Mouse (Mus musculus): ENCODE data around the gene Spaca7. TPM values are rescaled to one million over a fixed set of nuclear protein-coding genes. Genes with fewer than 3 reads are reported as not detected.

Gene Spaca7
- polyA plus RNA-seq, 1 experiment from 2014 or later, result not detected

DNA sequence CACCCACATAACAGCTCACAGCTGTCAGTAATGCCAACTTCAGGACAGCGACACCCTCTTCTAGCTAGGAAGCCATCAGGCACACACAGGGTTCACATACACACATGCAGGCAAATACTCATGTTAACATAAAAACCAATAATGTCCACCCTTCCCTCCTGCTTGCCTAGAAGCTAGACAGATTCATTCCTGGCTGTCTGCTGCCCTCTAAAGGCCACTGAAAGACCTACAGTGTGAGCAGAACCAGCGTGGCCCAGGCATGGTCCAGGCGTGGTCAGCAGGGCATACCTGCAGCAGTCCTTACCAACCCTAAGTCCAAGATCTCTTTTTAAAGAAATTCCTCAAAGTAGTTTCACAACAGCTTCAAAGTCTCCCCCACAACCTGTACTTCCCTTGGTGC lies 56.2 kb downstream of the Spaca7 start:
- Histone ChIP-seq H3K9ac (ENCODE audit: low read length) (no peak overlapping the region), H3K4me2 (ENCODE audit: low read depth, low read length) (no peak overlapping the region), H3K27me3 (ENCODE audit: control insufficient read depth, insufficient read depth, low read depth, low read length) (no peaks in the 10 kb centered on the region), H3K36me3 (ENCODE audit: control insufficient read depth, insufficient read depth, low read length) (peaks cover 31% of the 10 kb centered on the region), H3K4me1 (replicated peaks; ENCODE audit: control insufficient read depth, insufficient read depth, low read length) (no peaks in the 10 kb centered on the region), H3K9me3 (ENCODE audit: control insufficient read depth, low read length) (no peaks in the 10 kb centered on the region), H3K27ac (ENCODE audit: low read length) (no peak overlapping the region), H3K4me3 (ENCODE audit: low read length) (no peak overlapping the region)
- ATAC-seq (ENCODE audit: low read depth), result peak; percentile 72; the same call in 1 of the 2 replicates
- WGBS, result 27% methylated on average over 3 of the region's 3 CpGs

DNA sequence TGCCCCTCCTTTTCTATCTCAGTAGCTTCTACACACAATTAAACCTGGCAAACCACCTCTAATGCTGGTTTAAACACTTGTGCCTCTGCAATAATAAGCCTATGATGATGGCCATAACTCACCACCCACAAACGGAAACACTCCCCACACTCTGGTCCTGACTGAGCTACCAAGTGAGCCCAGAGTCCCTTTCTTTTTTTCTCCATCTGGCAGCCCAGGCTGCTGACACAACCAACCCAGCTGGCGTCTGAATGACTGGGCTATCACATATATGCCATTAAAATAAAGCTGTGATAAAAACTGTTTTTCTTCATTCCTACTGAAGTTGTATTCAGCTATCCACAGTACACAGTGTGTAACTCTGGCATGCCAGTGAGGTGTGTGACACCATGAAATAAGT lies 62.5 kb downstream of the Spaca7 start:
- H3K4me2 ChIP-seq (ENCODE audit: low read depth, low read length), result no peak overlapping the region
- H3K27ac ChIP-seq (ENCODE audit: low read length), result no peak overlapping the region
- H3K36me3 ChIP-seq (ENCODE audit: control insufficient read depth, insufficient read depth, low read length), result peaks cover 44% of the 10 kb centered on the region
- no peaks in the 10 kb centered on the region for H3K27me3 ChIP-seq (ENCODE audit: control insufficient read depth, insufficient read depth, low read depth, low read length)
- 89% methylated on average over 2 of the region's 2 CpGs for whole genome bisulfite sequencing
- H3K4me1 ChIP-seq (replicated peaks; ENCODE audit: control insufficient read depth, insufficient read depth, low read length), result no peaks in the 10 kb centered on the region
- no peak overlapping the region for H3K4me3 ChIP-seq (ENCODE audit: low read length)
- no peaks in the 10 kb centered on the region for H3K9me3 ChIP-seq (ENCODE audit: control insufficient read depth, low read length)
- H3K9ac ChIP-seq (ENCODE audit: low read length), result no peak overlapping the region
- ATAC-seq (ENCODE audit: low read depth), result no peak

DNA sequence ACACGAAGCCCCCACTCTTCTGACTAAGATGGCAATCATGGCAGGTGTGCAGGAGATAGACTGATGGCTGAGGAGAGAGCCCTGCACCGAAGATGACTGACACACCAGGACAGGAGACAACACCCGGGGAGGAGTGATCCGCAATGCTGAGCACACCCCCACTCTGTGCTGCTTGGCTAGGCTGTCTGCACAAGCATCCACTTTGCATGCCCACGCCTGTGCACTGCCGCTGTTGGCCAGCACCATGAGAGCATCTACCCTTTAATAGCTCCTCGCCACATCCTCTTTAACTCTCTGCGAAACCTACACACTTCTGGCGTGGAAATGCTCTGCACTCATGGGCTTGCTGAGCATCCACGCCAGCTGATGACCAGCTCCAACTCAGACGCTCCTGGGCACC lies 65.6 kb downstream of the Spaca7 start:
- Histone ChIP-seq H3K4me3 (ENCODE audit: low read length) (no peak overlapping the region), H3K4me1 (replicated peaks; ENCODE audit: control insufficient read depth, insufficient read depth, low read length) (no peaks in the 10 kb centered on the region), H3K36me3 (ENCODE audit: control insufficient read depth, insufficient read depth, low read length) (peaks cover 40% of the 10 kb centered on the region), H3K9me3 (ENCODE audit: control insufficient read depth, low read length) (no peaks in the 10 kb centered on the region), H3K27me3 (ENCODE audit: control insufficient read depth, insufficient read depth, low read depth, low read length) (no peaks in the 10 kb centered on the region), H3K4me2 (ENCODE audit: low read depth, low read length) (no peak overlapping the region), H3K27ac (ENCODE audit: low read length) (no peak overlapping the region), H3K9ac (ENCODE audit: low read length) (no peak overlapping the region)
- ATAC-seq (ENCODE audit: low read depth), result no peak
- 88% methylated on average over 11 of the region's 11 CpGs for WGBS

DNA sequence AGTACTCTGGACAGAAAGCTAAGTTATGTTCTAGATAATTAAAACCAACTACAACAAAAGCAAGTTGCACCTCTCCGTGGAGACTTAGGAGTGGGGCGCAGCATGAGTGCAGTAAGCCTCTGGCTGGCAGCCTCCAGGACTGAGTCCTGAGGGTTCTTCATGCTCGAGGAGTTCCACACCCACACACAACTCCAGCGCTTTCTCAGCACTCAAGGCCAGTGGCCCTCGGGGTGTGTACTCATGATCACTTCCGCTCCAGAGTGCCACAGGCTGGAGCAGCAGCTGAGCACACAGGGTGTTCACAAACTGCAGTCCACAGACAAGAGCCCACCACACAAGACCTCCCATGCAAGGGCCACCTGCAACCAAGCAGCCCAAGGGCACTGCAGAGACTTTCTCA lies 68.7 kb downstream of the Spaca7 start:
- Histone ChIP-seq H3K4me1 (replicated peaks; ENCODE audit: control insufficient read depth, insufficient read depth, low read length) (no peaks in the 10 kb centered on the region), H3K36me3 (ENCODE audit: control insufficient read depth, insufficient read depth, low read length) (peaks cover 35% of the 10 kb centered on the region), H3K9ac (ENCODE audit: low read length) (no peak overlapping the region), H3K9me3 (ENCODE audit: control insufficient read depth, low read length) (no peaks in the 10 kb centered on the region), H3K4me3 (ENCODE audit: low read length) (no peak overlapping the region), H3K27ac (ENCODE audit: low read length) (no peak overlapping the region; the same call in 1 of the 2 replicates), H3K27me3 (ENCODE audit: control insufficient read depth, insufficient read depth, low read depth, low read length) (no peaks in the 10 kb centered on the region), H3K4me2 (ENCODE audit: low read depth, low read length) (no peak overlapping the region)
- ATAC-seq (ENCODE audit: low read depth), result peak; percentile 51; the same call in 1 of the 2 replicates
- WGBS, result 74% methylated on average over 6 of the region's 6 CpGs

DNA sequence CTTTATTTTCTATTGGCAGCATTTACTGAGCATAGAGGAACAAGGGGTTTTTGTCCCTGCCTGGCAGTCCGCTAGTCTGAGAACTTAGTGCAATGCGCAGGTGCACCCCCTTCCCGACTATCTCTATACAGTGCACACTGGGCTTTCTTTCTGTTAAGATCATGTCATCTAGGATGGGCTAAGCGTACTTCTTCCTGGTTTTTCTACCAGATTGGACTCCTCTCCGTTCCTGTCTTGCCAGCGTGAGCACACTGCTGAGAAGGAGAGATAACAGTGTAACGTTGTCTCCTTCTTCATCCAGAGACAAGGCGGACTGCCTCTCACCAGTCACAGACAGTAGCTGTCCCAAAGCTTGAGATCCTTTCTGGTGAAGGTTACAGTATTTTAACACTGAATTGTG lies 71.5 kb downstream of the Spaca7 start:
- Histone ChIP-seq H3K36me3 (ENCODE audit: control insufficient read depth, insufficient read depth, low read length) (peaks cover 35% of the 10 kb centered on the region), H3K9me3 (ENCODE audit: control insufficient read depth, low read length) (no peaks in the 10 kb centered on the region), H3K4me2 (ENCODE audit: low read depth, low read length) (no peak overlapping the region), H3K9ac (ENCODE audit: low read length) (no peak overlapping the region), H3K4me1 (replicated peaks; ENCODE audit: control insufficient read depth, insufficient read depth, low read length) (no peaks in the 10 kb centered on the region), H3K27ac (ENCODE audit: low read length) (no peak overlapping the region), H3K4me3 (ENCODE audit: low read length) (no peak overlapping the region), H3K27me3 (ENCODE audit: control insufficient read depth, insufficient read depth, low read depth, low read length) (no peaks in the 10 kb centered on the region)
- 89% methylated on average over 8 of the region's 8 CpGs for WGBS
- no peak for ATAC-seq (ENCODE audit: low read depth)

DNA sequence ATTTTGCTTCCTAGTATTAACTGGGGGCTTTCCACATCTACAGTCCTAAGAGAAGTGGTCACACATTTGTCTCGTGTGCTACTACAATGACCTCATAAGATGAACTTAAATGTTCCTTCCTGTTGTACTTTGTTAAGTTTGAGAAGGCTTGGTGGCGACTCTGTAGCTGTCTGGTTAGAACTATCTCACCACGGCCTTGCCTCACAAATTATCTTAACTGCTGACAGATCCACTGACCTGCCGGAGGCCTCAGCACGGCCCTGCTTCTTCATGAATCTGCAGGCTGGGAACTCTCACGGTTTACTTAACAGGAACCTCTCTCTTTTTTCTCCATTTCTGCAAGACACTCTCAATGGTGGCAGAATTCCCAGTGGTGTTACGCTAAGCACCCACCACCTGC lies 72.1 kb downstream of the Spaca7 start:
- H3K36me3 ChIP-seq (ENCODE audit: control insufficient read depth, insufficient read depth, low read length), result peaks cover 33% of the 10 kb centered on the region
- no peak overlapping the region for H3K4me2 ChIP-seq (ENCODE audit: low read depth, low read length)
- no peaks in the 10 kb centered on the region for H3K27me3 ChIP-seq (ENCODE audit: control insufficient read depth, insufficient read depth, low read depth, low read length)
- H3K9ac ChIP-seq (ENCODE audit: low read length), result no peak overlapping the region
- no peaks in the 10 kb centered on the region for H3K9me3 ChIP-seq (ENCODE audit: control insufficient read depth, low read length)
- ATAC-seq (ENCODE audit: low read depth), result no peak
- no peak overlapping the region for H3K4me3 ChIP-seq (ENCODE audit: low read length)
- H3K27ac ChIP-seq (ENCODE audit: low read length), result no peak overlapping the region
- no peaks in the 10 kb centered on the region for H3K4me1 ChIP-seq (replicated peaks; ENCODE audit: control insufficient read depth, insufficient read depth, low read length)
- 77% methylated on average over 7 of the region's 7 CpGs for WGBS

DNA sequence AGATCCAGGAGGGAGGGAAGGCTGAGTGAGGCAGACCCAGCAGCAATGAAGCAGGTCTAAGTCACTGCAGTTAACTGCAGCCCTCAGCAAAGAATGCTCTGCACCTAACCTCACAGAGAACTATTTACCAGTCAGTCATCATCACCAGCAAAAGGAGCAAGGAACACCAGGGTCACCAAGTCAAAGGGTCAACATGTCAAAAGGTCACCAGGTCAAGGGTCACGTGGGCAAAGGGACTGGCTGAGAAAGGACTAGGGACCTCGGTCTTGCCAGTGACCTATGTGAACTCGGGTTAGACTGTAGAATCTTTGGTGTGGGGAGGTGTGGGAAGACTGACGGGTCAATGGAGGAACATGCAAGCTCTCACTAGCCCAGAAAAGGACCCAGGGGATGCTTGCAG lies 73.7 kb downstream of the Spaca7 start:
- no peak overlapping the region for H3K4me3 ChIP-seq (ENCODE audit: low read length)
- no peak overlapping the region for H3K27ac ChIP-seq (ENCODE audit: low read length)
- WGBS, result 55% methylated on average over 4 of the region's 4 CpGs
- H3K4me2 ChIP-seq (ENCODE audit: low read depth, low read length), result no peak overlapping the region
- no peak overlapping the region for H3K9ac ChIP-seq (ENCODE audit: low read length)
- peaks cover 25% of the 10 kb centered on the region for H3K36me3 ChIP-seq (ENCODE audit: control insufficient read depth, insufficient read depth, low read length)
- ATAC-seq (ENCODE audit: low read depth), result no peak
- no peaks in the 10 kb centered on the region for H3K27me3 ChIP-seq (ENCODE audit: control insufficient read depth, insufficient read depth, low read depth, low read length)
- H3K9me3 ChIP-seq (ENCODE audit: control insufficient read depth, low read length), result no peaks in the 10 kb centered on the region
- H3K4me1 ChIP-seq (replicated peaks; ENCODE audit: control insufficient read depth, insufficient read depth, low read length), result no peaks in the 10 kb centered on the region

DNA sequence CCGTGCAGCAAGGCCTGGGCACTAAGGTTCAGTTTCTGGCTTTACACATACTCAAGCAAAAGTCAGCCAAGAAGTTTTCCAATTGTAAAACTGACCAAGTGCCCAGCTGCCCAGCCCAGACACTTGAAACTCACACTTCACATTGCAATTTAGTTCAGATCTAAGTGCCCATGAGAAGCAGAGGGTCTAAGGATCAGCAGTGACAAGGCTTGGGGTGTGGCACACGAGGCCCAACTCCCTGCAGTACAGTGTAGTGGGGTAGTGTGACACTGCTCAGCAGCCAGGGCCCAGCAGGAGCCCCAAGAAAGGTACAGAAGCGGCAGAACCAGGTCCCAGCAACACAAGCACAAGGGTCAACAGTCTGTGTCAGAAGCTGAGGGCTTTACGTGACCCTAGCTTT lies 76.1 kb downstream of the Spaca7 start:
- Histone ChIP-seq H3K27ac (ENCODE audit: low read length) (no peak overlapping the region), H3K27me3 (ENCODE audit: control insufficient read depth, insufficient read depth, low read depth, low read length) (no peaks in the 10 kb centered on the region), H3K4me3 (ENCODE audit: low read length) (no peak overlapping the region), H3K36me3 (ENCODE audit: control insufficient read depth, insufficient read depth, low read length) (peaks cover 37% of the 10 kb centered on the region), H3K4me2 (ENCODE audit: low read depth, low read length) (no peak overlapping the region), H3K4me1 (replicated peaks; ENCODE audit: control insufficient read depth, insufficient read depth, low read length) (no peaks in the 10 kb centered on the region), H3K9ac (ENCODE audit: low read length) (no peak overlapping the region), H3K9me3 (ENCODE audit: control insufficient read depth, low read length) (no peaks in the 10 kb centered on the region)
- WGBS, result 88% methylated on average over 4 of the region's 4 CpGs
- ATAC-seq (ENCODE audit: low read depth), result no peak

Measured in lung, embryonic 16.5 days (tissue).